ENCODE assay signal across 12 mouse cellular contexts in genomic region chrX:41425651-41426050, GRCm38 (mm10). TPM values are rescaled to one million over a fixed set of nuclear protein-coding genes. Genes with fewer than 3 reads are reported as not detected.
DNase-seq lines count a peak whose midpoint lies in the region; ATAC-seq and TF ChIP-seq lines count a peak whose summit lies in the region.
"Had no signal": no experiment of that assay in that cellular context is flagged by ENCODE, and none has a peak within 500 bp of the region (broad histone marks: within the 10 kb centered on the region; RNA-seq: fewer than 3 reads in every experiment).

No protein-coding gene starts in this region.

- TF ChIP-seq CTCF in thymus, adult 2 months (IDR thresholded peaks at IDR 0.05; ENCODE audit: borderline replicate concordance, control insufficient read depth, extremely low read depth, insufficient read depth, low read length, poor library complexity) = no peak

- H3K4me3 ChIP-seq in kidney, embryonic 14.5 days (ENCODE audit: low read length) = no peak overlapping the region
- H3K4me3 ChIP-seq in neural tube, embryonic 11.5 days (ENCODE audit: low read depth, low read length) = no peak overlapping the region
- H3K4me3 ChIP-seq in hindbrain, embryonic 16.5 days (ENCODE audit: low read length) = no peak overlapping the region
- H3K4me3 ChIP-seq in thymus, adult 2 months (ENCODE audit: control insufficient read depth, insufficient read depth, low read length) = no peak overlapping the region
- H3K4me3 ChIP-seq: heart, embryonic 15.5 days; limb, embryonic 12.5 days had no signal

- no peaks in the 10 kb centered on the region for H3K9me3 ChIP-seq in kidney, embryonic 14.5 days (ENCODE audit: control insufficient read depth, low read length)
- H3K9me3 ChIP-seq in neural tube, embryonic 11.5 days (ENCODE audit: control insufficient read depth, low read length) = no peaks in the 10 kb centered on the region
- no peaks in the 10 kb centered on the region for H3K9me3 ChIP-seq in hindbrain, embryonic 16.5 days (ENCODE audit: control insufficient read depth, low read length)
- H3K9me3 ChIP-seq: heart, embryonic 15.5 days; limb, embryonic 12.5 days had no signal

- H3K36me3 ChIP-seq in kidney, embryonic 14.5 days (ENCODE audit: control insufficient read depth, insufficient read depth, low read length) = no peaks in the 10 kb centered on the region
- no peaks in the 10 kb centered on the region for H3K36me3 ChIP-seq in neural tube, embryonic 11.5 days (ENCODE audit: control insufficient read depth, insufficient read depth, low read length)
- no peaks in the 10 kb centered on the region for H3K36me3 ChIP-seq in hindbrain, embryonic 16.5 days (ENCODE audit: control insufficient read depth, insufficient read depth, low read length)
- H3K36me3 ChIP-seq in thymus, adult 2 months (ENCODE audit: control insufficient read depth, insufficient read depth, low read length) = no peaks in the 10 kb centered on the region
- H3K36me3 ChIP-seq: heart, embryonic 15.5 days; limb, embryonic 12.5 days had no signal

- no peaks in the 10 kb centered on the region for H3K4me1 ChIP-seq in kidney, embryonic 14.5 days (ENCODE audit: control insufficient read depth, insufficient read depth, low read length)
- no peaks in the 10 kb centered on the region for H3K4me1 ChIP-seq in neural tube, embryonic 11.5 days (ENCODE audit: control insufficient read depth, insufficient read depth, low read length)
- H3K4me1 ChIP-seq in hindbrain, embryonic 16.5 days (ENCODE audit: control insufficient read depth, insufficient read depth, low read depth, low read length) = no peaks in the 10 kb centered on the region
- no peaks in the 10 kb centered on the region for H3K4me1 ChIP-seq in thymus, adult 2 months (replicated peaks; ENCODE audit: control insufficient read depth, insufficient read depth, low read length)
- H3K4me1 ChIP-seq: heart, embryonic 15.5 days; limb, embryonic 12.5 days had no signal

- H3K27me3 ChIP-seq in kidney, embryonic 14.5 days (ENCODE audit: control insufficient read depth, insufficient read depth, low read length) = no peaks in the 10 kb centered on the region
- H3K27me3 ChIP-seq in neural tube, embryonic 11.5 days (ENCODE audit: control insufficient read depth, insufficient read depth, low read length) = no peaks in the 10 kb centered on the region
- no peaks in the 10 kb centered on the region for H3K27me3 ChIP-seq in hindbrain, embryonic 16.5 days (replicated peaks; ENCODE audit: control insufficient read depth, insufficient read depth, low read length)
- H3K27me3 ChIP-seq in thymus, adult 2 months (ENCODE audit: control insufficient read depth, insufficient read depth, low read length) = no peaks in the 10 kb centered on the region
- H3K27me3 ChIP-seq: heart, embryonic 15.5 days; limb, embryonic 12.5 days had no signal

- WGBS in kidney, embryonic 14.5 days = 46% methylated on average over 6 of the region's 6 CpGs
- WGBS in neural tube, embryonic 11.5 days = 30% methylated on average over 6 of the region's 6 CpGs
- 41% methylated on average over 6 of the region's 6 CpGs for WGBS in hindbrain, embryonic 16.5 days
- 96% methylated on average over 6 of the region's 6 CpGs for WGBS in thymus, adult 2 months

- no peak for DNase-seq in kidney, postnatal 36 days
- peak; percentile 24 for DNase-seq in neural tube, embryonic 11.5 days (ENCODE audit: low spot score)
- DNase-seq in neural tube, embryonic 10.5 days (ENCODE audit: extremely low spot score, low spot score) = no peak
- DNase-seq in Muller cell, postnatal 12 days (ENCODE audit: inconsistent ontology term) = no peak
- DNase-seq in thymus, adult 2 months = no peak
- DNase-seq: gastrocnemius, postnatal 10 days; lung, postnatal 4 days had no signal

- H3K4me2 ChIP-seq in kidney, embryonic 14.5 days (replicated peaks; ENCODE audit: low read depth, low read length) = no peak overlapping the region
- no peak overlapping the region for H3K4me2 ChIP-seq in neural tube, embryonic 11.5 days (ENCODE audit: low read depth)
- H3K4me2 ChIP-seq in hindbrain, embryonic 16.5 days (ENCODE audit: low read length) = peak overlapping the region; percentile 6; the same call in 1 of the 2 replicates
- H3K4me2 ChIP-seq: heart, embryonic 15.5 days; limb, embryonic 12.5 days had no signal

- H3K27ac ChIP-seq in kidney, embryonic 14.5 days (ENCODE audit: low read depth, low read length) = no peak overlapping the region
- H3K27ac ChIP-seq in neural tube, embryonic 11.5 days (ENCODE audit: low read depth, low read length) = no peak overlapping the region
- no peak overlapping the region for H3K27ac ChIP-seq in hindbrain, embryonic 16.5 days (ENCODE audit: low read depth, low read length)
- no peak overlapping the region for H3K27ac ChIP-seq in thymus, adult 2 months (ENCODE audit: control insufficient read depth, insufficient read depth, low read length)
- H3K27ac ChIP-seq: heart, embryonic 15.5 days; limb, embryonic 12.5 days had no signal

- no peak for TF ChIP-seq POLR2A in thymus, adult 2 months (IDR thresholded peaks at IDR 0.05; ENCODE audit: control insufficient read depth, extremely low read depth, insufficient read depth, low read length, poor library complexity)

- no peak overlapping the region for H3K9ac ChIP-seq in kidney, embryonic 14.5 days (ENCODE audit: low read depth, low read length)
- H3K9ac ChIP-seq in neural tube, embryonic 11.5 days (ENCODE audit: low read length) = no peak overlapping the region
- no peak overlapping the region for H3K9ac ChIP-seq in hindbrain, embryonic 16.5 days (ENCODE audit: low read depth, low read length)
- H3K9ac ChIP-seq: heart, embryonic 15.5 days; limb, embryonic 12.5 days had no signal

- ATAC-seq in kidney, embryonic 14.5 days (ENCODE audit: low FRiP score, low TSS enrichment) = peak; percentile 89; the same call in 1 of the 2 replicates
- ATAC-seq in neural tube, embryonic 11.5 days (ENCODE audit: insufficient read depth, low FRiP score, low TSS enrichment) = peak; percentile 75
- peak; percentile 86 for ATAC-seq in hindbrain, embryonic 16.5 days
- ATAC-seq: CD4-positive, CD25-positive, alpha-beta regulatory T cell, adult 4 months had no signal

RNA-seq across cellular contexts. Expression of gene Gria3, which starts 25.0 kb away (rescaled TPM):
- polyA plus RNA-seq in kidney, embryonic 14.5 days (2014; fragmentation: Nextera tagmentation; extraction: Ambion mirVana) = 5.1 and 7.1 TPM in 2 replicates
- polyA plus RNA-seq in neural tube, embryonic 11.5 days (2014; fragmentation: Nextera tagmentation; extraction: Ambion mirVana) = 2.9 and 3.9 TPM in 2 replicates
- polyA plus RNA-seq in hindbrain, embryonic 16.5 days (2015; fragmentation: Nextera tagmentation; extraction: Ambion mirVana) = 20.4 and 20.5 TPM in 2 replicates
- 2.1 and 2.3 TPM in 2 replicates for polyA plus RNA-seq in thymus, adult 2 months (2012; rRNA removed)
- polyA plus RNA-seq: CD4-positive, CD25-positive, alpha-beta regulatory T cell, adult 4 months had no signal
